Mouse (Mus musculus): Measurements from ENCODE around the gene Majin.
A peak's percentile ranks its signal among the peaks of the same experiment; 100 is the strongest.

The Majin gene

GRCm38 (mm10) chr19:6184131-6184530 lies at the start of gene Majin:
Gene Majin, plus strand, starts transcription at chr19:6184388.
- DNase-seq (ENCODE audit: low spot score in 2 of 2) = no peak

- no peak for DNase-seq (ENCODE audit: low spot score in 2 of 2)
These were observed 47.8 kb upstream of the Majin start for GRCm38 (mm10) chr19:6136397-6136796.

- no peak for DNase-seq (ENCODE audit: low spot score in 2 of 2)
These were observed 44.5 kb upstream of the Majin start for GRCm38 (mm10) chr19:6139701-6140100.

GRCm38 (mm10) chr19:6140374-6140677 lies 43.9 kb upstream of the Majin start:
- DNase-seq (ENCODE audit: low spot score in 2 of 2) = no peak

GRCm38 (mm10) chr19:6140678-6141393 lies 43.4 kb upstream of the Majin start, which contains the start of gene Batf2:
Gene Batf2, plus strand, starts transcription at chr19:6140983.
- DNase-seq (ENCODE audit: low spot score in 2 of 2) = peak; percentile 91 to 93

GRCm38 (mm10) chr19:6141394-6141749 lies 42.8 kb upstream of the Majin start, which contains the start of gene Arl2:
Gene Arl2, minus strand, starts transcription at chr19:6141548.
- peak; percentile 75 to 89 for DNase-seq (ENCODE audit: low spot score in 2 of 2)

- DNase-seq (ENCODE audit: low spot score in 2 of 2) = no peak
These were observed 39.3 kb upstream of the Majin start for GRCm38 (mm10) chr19:6144842-6145241.

- no peak for DNase-seq (ENCODE audit: low spot score in 2 of 2)
These were observed 29.0 kb upstream of the Majin start for GRCm38 (mm10) chr19:6155174-6155573.

- no peak for DNase-seq (ENCODE audit: low spot score in 2 of 2)
These were observed 27.8 kb upstream of the Majin start for GRCm38 (mm10) chr19:6156372-6156771.

- no peak for DNase-seq (ENCODE audit: low spot score in 2 of 2)
These were observed 27.0 kb upstream of the Majin start for GRCm38 (mm10) chr19:6157220-6157619.

- DNase-seq (ENCODE audit: low spot score in 2 of 2) = no peak
These were observed 20.2 kb upstream of the Majin start for GRCm38 (mm10) chr19:6163872-6164547.

GRCm38 (mm10) chr19:6166750-6167149 lies 17.4 kb upstream of the Majin start:
- no peak for DNase-seq (ENCODE audit: low spot score in 2 of 2)

GRCm38 (mm10) chr19:6171215-6171614 lies 13.0 kb upstream of the Majin start:
- DNase-seq (ENCODE audit: low spot score in 2 of 2) = no peak

GRCm38 (mm10) chr19:6174771-6175170 lies 9.4 kb upstream of the Majin start:
- no peak for DNase-seq (ENCODE audit: low spot score in 2 of 2)

GRCm38 (mm10) chr19:6178775-6179174 lies 5.4 kb upstream of the Majin start:
- DNase-seq (ENCODE audit: low spot score in 2 of 2) = no peak

- DNase-seq (ENCODE audit: low spot score in 2 of 2) = no peak
These were observed 2.6 kb upstream of the Majin start for GRCm38 (mm10) chr19:6181629-6182028.

- no peak for DNase-seq (ENCODE audit: low spot score in 2 of 2)
These were observed 1.7 kb upstream of the Majin start for GRCm38 (mm10) chr19:6182534-6182933.

- DNase-seq (ENCODE audit: low spot score in 2 of 2) = no peak
These were observed 20.1 kb downstream of the Majin start for GRCm38 (mm10) chr19:6204265-6204664.

GRCm38 (mm10) chr19:6206716-6207115 lies 22.5 kb downstream of the Majin start:
- DNase-seq (ENCODE audit: low spot score in 2 of 2) = no peak

GRCm38 (mm10) chr19:6216046-6216705 lies 32.0 kb downstream of the Majin start:
- no peak for DNase-seq (ENCODE audit: low spot score in 2 of 2)

GRCm38 (mm10) chr19:6218606-6219005 lies 34.4 kb downstream of the Majin start:
- DNase-seq (ENCODE audit: low spot score in 2 of 2) = no peak

GRCm38 (mm10) chr19:6226135-6226534 lies 41.9 kb downstream of the Majin start, which contains the start of gene Gpha2:
Gene Gpha2, plus strand, starts transcription at chr19:6226380.
- no peak for DNase-seq (ENCODE audit: low spot score in 2 of 2)

GRCm38 (mm10) chr19:6226763-6227162 lies 42.6 kb downstream of the Majin start:
- DNase-seq (ENCODE audit: low spot score in 2 of 2) = no peak

Data from frontal cortex, postnatal 36 days (tissue).